Mouse (Mus musculus) adrenal gland, postnatal 25 days (tissue): ENCODE data around the gene Bud13. TPM values are rescaled to one million over a fixed set of nuclear protein-coding genes. Genes with fewer than 3 reads are reported as not detected.
"Not testable (repeated sequence)": the region's sequence is repeated elsewhere in the genome, so short reads cannot be mapped to it uniquely, and the experiment has no call there.

Experiments used
- DNase-seq: peaks from one replicate; pipeline ENCODE4 v3.0.0; 2021; ENCODE audit warnings: mixed read lengths
- total RNA-seq: library from RNA; stranded (reverse); gene quantifications from 2 replicates; pipeline ENCODE4 v1.2.3, GENCODE M21; 2021

Gene Bud13
- total RNA-seq, 1 experiment from 2014 or later = 12.0 TPM

DNA sequence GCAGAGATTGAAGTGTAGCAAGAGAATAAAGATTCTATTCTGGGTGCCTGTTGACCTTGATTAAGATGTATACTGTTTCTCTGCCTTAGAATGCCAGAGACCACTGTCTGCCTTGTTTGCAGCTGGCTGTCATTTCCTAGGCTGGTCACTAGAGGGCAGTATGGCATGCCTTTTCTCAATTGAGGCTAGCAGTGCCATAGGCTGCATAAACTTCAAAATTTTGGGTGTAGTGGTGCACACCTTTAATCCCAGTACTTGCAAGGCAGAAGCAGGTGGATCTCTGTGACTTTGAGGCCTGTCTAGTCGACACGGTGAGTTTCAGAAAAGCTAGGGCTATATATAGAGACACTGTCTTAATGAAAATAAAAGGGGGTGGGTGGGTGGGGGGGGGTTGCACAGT is 19.3 kb downstream of the Bud13 start:
- peak; percentile 30 for DNase-seq

DNA sequence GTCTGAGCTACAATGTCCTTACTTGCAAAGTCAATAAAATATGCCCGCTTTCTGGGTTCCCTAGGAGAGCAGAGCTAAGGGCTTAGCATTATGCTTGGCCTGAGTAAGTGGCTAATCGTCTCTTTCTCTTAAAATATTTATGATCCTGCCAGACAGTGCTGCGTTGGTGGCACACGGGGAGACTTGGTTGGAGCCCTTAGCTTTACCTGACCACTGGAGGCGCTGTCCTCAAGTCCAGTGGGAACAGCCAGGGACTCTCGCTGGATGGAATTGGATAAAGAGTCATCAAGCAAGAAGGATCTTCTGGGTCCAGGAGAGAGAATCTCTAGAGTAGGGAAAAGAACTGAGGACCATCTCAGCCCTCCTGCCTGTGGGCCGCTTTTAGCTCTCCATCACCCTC is 26.3 kb downstream of the Bud13 start:
- DNase-seq = no peak

DNA sequence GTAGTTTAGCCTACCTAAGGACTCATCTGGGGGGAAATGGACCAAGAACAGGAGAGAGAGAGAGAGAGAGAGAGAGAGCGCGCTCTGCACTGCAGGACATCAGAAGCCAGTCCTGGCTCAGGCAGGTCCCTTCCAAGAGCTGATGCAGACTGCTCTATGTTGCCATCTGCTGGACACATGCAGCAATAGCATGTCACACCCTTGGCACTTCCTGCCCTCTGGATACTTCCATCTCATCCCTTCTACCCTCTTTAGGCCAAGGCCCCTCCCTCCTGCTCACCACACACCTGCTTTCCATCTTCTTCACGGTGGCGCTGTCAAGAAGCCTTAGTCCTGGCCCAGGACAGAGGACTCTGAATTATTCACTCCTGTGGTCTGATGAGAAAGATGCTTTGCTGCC is 31.7 kb downstream of the Bud13 start:
- DNase-seq = peak; percentile 56

DNA sequence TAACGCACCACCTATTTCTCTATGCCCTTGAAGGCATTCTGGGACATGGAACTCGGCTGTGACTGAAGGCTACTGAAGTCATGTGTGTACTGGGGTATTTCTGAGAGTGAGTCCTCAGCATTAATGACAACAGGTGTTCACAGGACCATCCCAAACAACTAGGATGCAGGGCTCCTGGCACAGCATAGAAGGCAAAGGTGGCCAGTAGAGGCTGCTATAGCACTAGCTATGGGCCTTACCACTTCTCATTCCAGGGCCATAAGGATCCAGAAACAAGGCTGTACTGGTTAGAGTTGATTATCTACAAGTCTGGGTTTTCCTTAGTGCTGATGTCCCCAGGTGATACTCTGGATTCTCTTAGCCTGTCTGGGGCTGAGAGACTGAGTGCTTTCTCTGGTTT is 32.1 kb downstream of the Bud13 start:
- no peak for DNase-seq

DNA sequence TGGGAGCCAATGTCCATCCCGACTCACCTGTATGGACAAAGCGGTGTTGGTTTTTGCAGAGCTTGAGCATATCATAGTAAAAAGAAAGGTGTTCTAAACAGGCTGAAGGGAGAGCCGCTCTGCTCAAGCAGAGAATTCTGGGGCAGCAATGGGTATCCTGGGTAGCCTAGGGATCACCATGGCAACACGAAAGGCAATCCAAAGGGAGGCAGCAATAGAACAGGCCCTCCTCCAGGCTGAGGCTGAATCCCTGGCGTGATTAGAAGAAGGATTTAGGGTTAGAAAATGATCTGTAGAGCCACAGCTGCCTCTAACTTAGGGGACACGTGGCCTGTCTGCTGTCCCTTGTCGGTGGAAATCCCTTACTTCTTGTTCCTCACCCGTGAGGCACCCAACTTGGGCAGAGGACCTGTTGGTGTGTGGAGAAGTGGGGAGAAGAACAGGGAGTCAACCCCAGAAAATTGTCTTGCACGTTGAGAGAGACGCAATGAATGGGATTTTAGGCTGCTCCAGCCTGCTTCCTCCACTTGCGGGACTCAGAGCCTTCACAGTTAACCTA is 33.1 kb downstream of the Bud13 start:
- DNase-seq = no peak

DNA sequence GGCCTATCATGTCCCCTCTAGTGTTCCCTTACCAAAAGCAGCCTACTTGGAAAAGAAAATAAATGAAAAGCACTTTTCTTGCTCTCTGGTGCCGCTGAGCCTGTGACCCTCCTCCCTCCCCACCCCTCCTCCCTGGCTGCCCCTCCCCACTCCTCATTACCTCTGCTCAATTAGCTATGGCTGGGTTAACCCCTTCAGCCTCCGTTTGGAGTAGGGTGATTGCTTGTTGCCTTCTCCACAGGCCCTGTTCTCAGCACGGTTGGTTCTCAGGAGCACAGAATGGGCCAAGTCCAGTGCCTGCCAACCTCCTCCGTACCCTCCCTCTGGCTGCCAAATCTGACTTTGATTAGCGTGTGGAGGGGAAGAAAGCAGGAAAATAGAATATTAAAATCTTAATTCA is 33.6 kb downstream of the Bud13 start:
- no peak for DNase-seq

DNA sequence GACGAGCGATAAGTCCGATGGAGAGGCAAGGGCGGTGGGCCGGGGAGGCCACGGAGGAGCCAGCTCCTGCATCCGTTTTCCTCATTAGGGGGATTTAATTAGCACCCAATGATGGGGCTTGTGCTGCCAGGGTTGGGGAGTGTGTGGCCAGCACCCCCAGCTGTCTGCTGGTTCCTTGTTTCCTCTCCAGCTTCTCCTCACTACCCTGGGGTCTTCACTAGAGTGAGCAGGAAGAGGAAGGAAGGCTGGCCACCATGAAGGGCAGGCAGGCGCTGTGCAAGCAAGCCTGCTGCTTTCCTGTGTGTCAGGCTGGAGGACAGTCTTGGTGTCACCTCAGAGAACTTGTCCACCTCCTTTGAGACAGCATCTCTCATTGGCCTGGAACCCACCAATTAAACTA is 34.1 kb downstream of the Bud13 start:
- DNase-seq = no peak

DNA sequence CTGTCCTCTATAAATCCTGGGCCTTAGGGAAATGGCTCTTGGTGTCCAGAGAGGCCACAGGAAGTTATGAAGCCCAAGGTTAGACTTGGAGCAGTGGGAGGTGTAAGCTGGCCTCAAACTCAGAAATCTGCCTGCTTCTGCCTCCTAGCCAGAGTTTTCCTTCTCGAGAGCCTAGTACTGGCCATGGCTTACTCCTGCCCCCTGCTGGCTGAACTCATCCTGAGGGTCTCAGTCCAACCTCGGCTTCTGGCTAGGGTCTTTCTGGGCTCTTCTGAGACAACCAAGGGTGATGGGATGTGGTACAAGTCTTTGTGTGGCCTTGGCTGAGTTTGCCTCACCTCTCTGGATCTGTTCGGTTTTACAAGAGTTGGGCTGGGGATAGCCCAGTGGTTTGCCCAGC is 35.1 kb downstream of the Bud13 start:
- DNase-seq = no peak

DNA sequence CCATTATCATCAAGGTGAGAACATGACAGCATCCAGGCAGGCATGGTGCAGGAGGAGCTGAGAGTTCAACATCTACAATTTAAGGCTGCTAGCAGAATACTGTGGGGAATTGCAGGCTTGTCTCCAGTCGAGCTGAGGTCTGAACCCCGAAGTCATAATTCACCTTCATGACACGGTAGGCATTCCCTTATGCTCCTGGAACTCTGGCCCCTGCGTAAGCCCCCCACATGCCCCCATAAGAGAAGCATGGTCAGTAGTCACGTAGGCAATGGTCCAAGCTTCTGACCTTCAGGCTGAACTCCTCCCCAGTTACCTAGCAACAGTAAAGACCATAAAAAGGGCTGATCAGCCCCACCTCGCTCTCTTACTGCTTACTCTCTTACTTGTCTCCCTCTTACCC is 37.1 kb downstream of the Bud13 start, which contains the start of gene 4931429L15Rik:
Gene 4931429L15Rik, minus strand, starts transcription at position 101 of the 400 bp plus-strand sequence.
- not testable (repeated sequence) for DNase-seq

DNA sequence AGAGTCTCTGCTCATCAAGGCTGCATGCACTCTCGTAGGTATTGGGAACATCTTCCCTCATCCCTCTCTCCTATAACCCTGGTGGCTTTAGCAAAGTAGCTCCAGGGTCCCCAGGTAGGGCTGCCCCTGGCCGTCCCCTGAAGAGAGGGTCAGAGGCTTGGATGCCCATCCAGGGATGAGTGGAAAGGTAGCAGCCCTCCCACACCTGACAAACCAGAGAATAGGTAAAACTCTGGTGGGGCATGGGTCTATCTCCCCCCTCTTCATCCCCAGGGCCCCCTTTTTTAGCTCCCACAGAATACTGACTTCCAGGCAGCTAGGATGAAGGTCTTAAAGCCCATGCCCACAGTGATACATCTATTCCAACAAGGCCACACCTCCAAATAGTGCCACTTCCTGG is 37.7 kb downstream of the Bud13 start:
- no peak for DNase-seq

DNA sequence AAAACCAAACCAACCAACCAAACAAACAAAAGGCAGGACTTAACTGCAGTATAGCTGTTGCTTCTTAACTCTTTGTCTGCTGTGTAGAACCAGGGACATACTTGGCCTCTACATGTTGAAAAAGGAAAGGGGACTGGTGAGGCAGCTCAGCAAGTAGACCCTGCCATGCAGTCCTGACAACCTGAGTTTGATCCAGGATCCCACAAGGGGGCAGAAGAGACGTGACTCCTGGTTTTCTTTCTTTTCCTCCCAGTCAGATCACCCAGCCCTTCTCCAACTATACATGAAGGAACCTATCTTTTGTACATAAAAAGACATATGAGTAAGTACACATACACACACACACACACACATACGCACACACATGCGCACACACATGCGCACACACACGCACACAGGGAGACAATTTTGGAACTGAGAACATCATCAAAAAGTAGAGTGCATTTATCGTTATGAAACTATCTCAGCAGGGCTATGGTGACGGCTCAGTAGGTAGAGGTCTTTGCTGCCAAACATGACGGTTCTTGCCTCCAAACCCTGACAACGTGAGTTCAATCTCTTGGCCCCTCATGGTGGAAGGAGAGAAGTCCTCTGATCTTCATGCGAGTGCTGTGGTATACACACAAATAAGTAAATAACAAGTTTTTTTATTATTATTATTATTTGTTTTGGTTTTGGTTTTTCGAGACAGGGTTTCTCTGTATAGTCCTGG is 44.0 kb downstream of the Bud13 start:
- no peak for DNase-seq

DNA sequence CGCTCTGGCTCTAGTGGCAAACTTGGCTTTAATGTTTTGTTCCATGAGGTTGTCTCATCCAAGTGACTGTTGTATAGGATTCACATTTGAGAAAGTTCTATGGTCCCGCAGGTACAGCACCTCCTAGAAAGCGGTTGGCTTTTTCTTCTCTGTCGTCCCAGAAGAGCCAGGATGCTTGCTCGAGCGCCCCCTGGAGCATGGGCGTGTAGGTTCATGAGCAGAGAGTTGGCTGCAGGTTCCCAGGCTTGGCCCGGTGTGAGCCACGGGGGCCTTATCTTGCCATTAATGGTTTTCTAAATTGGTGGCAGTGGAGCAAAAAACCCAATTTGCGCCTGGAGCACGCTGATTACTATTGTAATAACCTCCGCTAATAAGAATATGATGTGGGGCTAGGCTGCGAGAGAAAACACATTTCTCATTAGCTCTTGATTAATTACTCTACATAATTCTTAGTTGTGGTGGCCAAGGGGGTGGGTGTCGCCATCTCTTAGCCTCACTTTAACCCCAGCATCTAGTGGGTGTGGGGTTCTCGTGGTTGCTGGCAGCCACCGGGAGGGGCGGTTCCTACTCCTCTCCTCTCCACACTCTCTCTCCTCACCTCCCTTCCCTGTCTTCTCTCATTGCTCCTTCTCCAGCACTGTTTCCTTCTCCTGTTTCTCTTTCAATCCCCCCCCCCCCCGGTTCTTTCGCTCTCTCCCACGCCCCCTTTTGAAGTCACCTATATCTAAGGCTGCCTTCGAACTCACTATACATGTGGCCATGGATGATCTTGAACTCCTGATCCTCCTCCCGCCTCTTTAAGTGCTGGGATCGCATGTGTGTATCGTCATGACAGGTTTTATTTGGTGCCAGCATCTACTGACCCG is 45.1 kb downstream of the Bud13 start:
- no peak for DNase-seq

DNA sequence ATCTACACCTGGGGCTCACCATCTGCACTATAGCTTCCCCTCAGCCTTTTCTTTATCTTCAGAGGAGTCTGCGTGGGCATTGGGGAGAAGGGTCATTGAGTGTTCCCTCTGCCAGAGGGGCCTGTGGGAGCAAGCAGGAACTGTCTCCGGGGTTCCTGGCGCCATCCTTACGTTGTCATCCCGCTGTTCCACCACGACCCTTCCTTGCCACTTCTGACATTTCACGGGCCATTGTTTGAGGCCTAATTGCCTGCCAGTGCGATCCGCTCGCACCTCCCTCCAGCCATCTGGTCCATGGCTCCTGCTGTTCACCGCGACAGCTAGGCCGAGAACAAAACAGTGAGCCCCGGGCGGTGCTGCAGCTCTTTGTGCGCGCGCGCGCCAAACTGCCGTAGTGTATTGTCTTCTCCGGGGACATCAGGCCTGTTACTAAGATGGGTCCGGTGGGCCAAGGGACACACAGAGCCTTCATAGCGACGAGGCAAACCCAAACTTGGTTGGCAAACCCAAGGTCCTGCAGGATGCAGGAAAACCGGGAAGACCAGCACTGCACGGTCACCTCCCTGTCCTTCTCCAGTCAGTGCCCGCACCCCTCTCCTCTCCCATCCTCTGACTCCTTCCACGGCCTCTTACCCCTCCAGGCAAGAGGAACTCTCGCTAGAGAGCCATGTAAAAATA is 45.9 kb downstream of the Bud13 start:
- peak; percentile 46 for DNase-seq

DNA sequence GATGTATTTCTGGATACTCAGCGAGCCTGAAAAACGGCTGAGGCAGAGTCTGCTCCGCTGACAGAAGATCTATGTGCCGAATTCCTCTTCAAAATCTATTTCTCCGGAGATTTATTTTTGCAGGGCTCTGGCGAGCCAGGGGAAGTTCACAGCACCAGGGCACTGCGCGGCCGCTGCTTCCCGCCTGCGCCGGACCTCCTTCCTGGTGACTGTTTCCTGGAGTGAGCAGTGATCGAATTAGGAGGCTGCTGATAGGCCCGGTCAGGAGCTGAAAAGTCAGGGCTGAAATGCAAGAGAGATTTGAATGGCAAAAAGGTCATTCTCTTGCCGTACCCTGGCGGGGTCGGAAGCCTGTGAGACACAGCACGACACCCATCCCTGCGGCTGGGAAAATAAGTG is 46.4 kb downstream of the Bud13 start:
- DNase-seq = no peak

DNA sequence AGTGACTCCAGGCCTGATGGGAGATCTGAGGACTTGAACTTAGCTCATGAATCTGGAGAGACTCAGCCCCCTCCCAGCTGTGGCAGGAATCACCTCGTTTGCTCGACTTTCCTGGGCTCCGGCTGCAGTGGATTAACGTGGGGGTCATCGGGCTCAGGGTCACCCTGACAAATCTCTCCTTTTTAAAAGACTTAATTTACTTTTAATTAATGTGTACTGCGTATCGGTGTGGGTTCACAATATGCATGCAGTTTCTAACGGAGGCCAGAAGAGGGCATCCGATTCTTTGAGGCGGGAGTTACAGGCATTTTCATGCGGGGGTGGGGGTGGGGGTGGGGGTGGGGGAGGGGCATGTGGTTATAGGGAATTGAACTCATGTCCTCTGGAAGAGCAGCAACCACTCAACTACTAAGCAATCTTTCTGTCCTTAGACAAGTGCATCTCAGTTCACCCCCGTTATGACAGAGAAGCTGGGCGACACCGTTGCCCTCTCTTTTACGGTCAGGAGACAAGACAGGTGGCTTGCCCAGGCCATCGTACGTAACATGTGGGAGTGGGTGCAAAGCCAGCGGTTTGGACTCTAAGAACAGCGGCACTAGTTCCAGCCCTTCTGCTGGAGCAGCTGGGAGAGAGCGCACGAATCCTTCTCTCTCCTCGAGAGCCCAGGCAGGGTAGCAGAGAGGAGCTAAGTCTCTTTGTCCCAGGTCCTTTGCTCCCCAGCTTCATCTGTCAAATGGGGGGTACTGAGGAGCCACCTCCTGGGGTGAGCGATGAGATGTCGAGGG is 47.2 kb downstream of the Bud13 start:
- no peak for DNase-seq

DNA sequence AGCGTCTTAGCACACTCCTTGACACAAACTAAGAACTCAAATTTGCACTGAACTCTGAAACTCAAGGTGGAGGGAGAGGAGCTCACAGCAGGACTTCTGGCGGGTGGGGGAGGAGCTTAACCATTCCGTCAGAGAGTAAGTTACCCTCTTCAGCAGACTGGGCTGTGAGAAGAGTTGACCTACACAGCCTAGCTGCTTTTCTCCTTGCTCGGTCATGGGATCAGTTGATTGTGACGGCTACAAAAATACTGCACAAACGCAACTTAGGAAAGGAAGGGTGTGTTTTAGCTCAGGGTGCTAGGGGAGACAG is 47.7 kb downstream of the Bud13 start:
- no peak for DNase-seq

DNA sequence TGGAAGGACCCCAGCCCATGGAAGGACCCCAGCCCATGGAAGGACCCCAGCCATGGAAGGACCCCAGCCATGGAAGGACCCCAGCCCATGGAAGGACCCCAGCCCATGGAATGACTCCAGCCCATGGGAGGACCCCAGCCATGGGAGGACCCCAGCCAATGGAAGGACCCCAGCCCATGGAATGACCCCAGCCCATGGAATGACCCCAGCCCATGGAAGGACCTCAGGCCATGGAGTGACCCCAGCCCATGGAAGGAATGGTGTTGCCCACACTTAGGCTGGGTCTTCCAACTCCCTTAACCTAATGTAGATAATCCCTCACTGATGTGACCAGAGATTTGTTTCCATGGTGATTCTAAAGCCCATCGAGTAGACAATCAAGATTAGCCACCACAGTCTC is 48.5 kb downstream of the Bud13 start:
- DNase-seq = no peak

DNA sequence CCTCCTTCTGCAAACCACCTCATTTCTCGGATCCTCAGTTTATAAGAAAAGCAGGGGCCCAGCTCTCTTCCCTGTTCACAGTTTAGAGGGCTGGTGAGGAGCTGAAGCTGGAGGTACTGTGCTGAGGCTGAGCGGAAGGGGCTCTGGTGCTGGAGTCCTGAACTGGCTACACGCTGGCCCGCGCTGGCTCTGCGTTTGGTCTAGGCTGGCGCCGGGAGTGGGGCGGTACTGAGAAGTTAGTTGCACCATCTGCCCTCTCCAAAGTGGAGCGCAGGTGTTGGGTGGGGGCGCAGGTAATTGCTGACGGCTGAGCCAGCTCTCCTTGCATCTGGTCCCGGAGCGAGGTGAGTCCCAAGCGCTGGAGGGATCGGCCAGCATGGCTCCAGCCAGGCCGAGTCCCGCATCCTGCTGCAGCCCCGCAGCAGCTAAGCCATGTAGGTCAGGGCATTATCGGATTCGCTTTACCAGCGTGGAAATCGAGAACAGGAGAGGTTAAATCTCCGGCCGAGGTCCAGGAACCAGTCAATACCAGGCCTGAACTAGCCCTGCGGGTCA is 51.7 kb downstream of the Bud13 start:
- no peak for DNase-seq

DNA sequence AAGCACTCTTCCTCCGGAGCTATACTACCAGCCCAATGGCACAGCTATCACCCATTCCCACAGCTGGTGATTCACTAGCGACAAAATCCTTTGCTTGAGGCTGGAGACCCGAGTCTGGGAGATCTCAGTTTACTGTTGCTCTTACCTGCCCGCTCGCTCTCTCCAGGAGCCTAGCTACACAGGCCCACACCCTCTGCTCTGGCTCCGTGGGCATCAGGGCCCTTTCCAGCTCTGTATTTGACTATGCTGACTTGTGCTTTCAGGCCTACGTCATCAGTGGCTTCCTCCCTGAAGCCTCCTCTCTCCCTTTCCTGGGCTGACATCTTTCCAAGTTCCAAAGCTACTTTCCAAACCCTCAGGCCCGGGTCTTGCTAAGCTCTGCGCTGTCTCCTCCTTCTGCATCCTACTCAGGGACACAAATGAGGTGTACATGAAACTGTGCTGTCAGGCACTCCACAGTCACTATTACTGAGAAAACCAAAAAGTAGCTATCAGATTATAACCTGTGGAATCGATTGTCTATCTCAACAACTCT is 52.7 kb downstream of the Bud13 start:
- no peak for DNase-seq

DNA sequence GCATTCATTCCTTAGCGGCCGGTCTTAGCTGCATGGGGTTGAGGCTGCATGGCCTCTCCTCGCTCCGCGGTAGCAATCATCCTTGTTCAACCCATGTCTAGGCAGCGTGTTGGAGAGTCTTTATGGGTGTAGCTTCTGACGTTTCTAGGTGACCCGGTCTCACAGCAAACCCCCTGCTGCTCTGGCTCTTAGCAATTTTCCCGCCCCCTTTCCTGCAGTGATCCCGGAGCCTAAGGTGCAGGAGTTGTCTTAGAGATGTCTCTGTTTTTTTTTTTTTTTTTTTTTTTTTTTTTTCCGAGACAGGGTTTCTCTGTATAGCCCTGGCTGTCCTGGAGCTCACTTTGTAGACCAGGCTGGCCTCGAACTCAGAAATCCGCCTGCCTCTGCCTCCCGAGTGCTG is 53.5 kb downstream of the Bud13 start:
- not testable (repeated sequence) for DNase-seq

DNA sequence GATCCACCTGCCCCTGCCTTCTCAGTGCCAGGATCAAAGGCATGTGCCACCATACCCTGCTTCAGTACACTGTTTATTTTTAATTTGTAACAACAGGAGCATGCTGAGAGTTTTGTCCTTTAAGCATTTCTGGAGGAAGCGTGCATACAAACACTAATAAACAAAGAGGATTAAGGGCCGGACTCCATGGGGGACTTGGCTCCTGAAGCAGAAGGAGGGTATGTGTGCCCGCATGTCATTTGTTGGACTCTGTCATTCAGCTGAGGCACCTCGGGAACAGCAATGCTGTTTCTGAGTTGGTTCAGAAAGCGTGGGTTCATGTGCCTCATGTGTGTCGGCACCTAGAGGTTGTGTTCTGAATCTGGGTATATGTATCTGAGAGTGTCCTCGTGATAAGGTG is 54.5 kb downstream of the Bud13 start:
- DNase-seq = no peak

DNA sequence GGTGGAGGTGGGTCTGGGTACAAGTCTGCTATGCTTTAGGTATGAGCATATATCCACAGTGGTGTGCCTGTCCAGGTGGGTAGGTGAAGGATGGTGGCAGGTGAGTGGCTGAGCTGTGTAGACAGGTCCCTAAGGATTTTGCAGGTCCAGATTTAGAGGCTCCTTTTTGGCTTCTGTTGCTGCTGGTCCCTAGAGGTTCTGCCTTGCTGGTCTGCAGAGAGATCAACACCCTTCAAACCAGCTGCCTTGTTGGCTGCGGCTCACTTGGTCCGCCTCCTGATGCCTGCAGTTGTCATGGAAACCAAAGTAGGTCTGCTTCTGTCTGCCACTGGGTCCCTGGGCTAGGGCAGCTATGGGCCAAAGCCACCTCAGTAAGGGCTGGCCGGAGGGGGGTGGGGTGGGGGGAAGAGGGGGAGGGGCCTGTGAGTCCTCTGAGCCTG is 55.1 kb downstream of the Bud13 start:
- no peak for DNase-seq
